Mouse (Mus musculus): ENCODE results near the gene Ank2.

The Ank2 gene

GRCm38 (mm10) chr3:127170246-127170645 is 328.9 kb downstream of the Ank2 start:
- 95% methylated on average over 12 of the region's 12 CpGs for WGBS

GRCm38 (mm10) chr3:127169114-127169513 is 330.0 kb downstream of the Ank2 start:
- 91% methylated on average over 1 of the region's 1 CpGs for WGBS

GRCm38 (mm10) chr3:127163749-127164148 is 335.4 kb downstream of the Ank2 start:
- 50% methylated on average over 3 of the region's 3 CpGs for WGBS

GRCm38 (mm10) chr3:127161998-127162712 is 337.0 kb downstream of the Ank2 start:
- under 1% methylated on average over 41 of the region's 41 CpGs for WGBS

- WGBS = 5% methylated on average over 23 of the region's 23 CpGs
These were observed 337.9 kb downstream of the Ank2 start for GRCm38 (mm10) chr3:127161085-127161837.

GRCm38 (mm10) chr3:127157706-127158105 is 341.4 kb downstream of the Ank2 start:
- WGBS = 58% methylated on average over 3 of the region's 3 CpGs

GRCm38 (mm10) chr3:127156080-127156479 is 343.1 kb downstream of the Ank2 start:
- WGBS = 42% methylated on average over 9 of the region's 9 CpGs

GRCm38 (mm10) chr3:127153861-127154260 is 345.3 kb downstream of the Ank2 start:
- 49% methylated on average over 3 of the region's 3 CpGs for WGBS

- 70% methylated on average over 3 of the region's 3 CpGs for WGBS
These were observed 345.7 kb downstream of the Ank2 start for GRCm38 (mm10) chr3:127153443-127153842.

- WGBS = 41% methylated on average over 3 of the region's 3 CpGs
These were observed 350.5 kb downstream of the Ank2 start for GRCm38 (mm10) chr3:127148648-127149047.

- 81% methylated on average over 9 of the region's 9 CpGs for WGBS
These were observed 358.6 kb downstream of the Ank2 start for GRCm38 (mm10) chr3:127140590-127140989.

- WGBS = 64% methylated on average over 2 of the region's 2 CpGs
These were observed 359.5 kb downstream of the Ank2 start for GRCm38 (mm10) chr3:127139638-127140037.

- WGBS = 37% methylated on average over 5 of the region's 5 CpGs
These were observed 361.6 kb downstream of the Ank2 start for GRCm38 (mm10) chr3:127137508-127137907.

GRCm38 (mm10) chr3:127134062-127134461 is 365.1 kb downstream of the Ank2 start:
- 43% methylated on average over 2 of the region's 2 CpGs for WGBS

- WGBS = 56% methylated on average over 3 of the region's 3 CpGs
These were observed 368.1 kb downstream of the Ank2 start for GRCm38 (mm10) chr3:127131048-127131447.

GRCm38 (mm10) chr3:127130167-127130770 is 368.9 kb downstream of the Ank2 start:
- WGBS = 31% methylated on average over 12 of the region's 12 CpGs

GRCm38 (mm10) chr3:127129750-127130149 is 369.4 kb downstream of the Ank2 start:
- WGBS = 45% methylated on average over 1 of the region's 1 CpGs

- WGBS = 65% methylated on average over 1 of the region's 1 CpGs
These were observed 371.5 kb downstream of the Ank2 start for GRCm38 (mm10) chr3:127127611-127128010.

- WGBS = 25% methylated on average over 3 of the region's 3 CpGs
These were observed 372.9 kb downstream of the Ank2 start for GRCm38 (mm10) chr3:127126220-127126619.

GRCm38 (mm10) chr3:127124375-127124993 is 374.7 kb downstream of the Ank2 start:
- WGBS = 40% methylated on average over 10 of the region's 10 CpGs

GRCm38 (mm10) chr3:127123376-127123775 is 375.8 kb downstream of the Ank2 start:
- 45% methylated on average over 8 of the region's 8 CpGs for WGBS

- WGBS = 63% methylated on average over 4 of the region's 4 CpGs
These were observed 380.4 kb downstream of the Ank2 start for GRCm38 (mm10) chr3:127118777-127119176.

All from cerebral cortex, adult 2 months (tissue).